Mouse (Mus musculus) kidney, adult 2 months (tissue): ENCODE data around the gene Muc13. TPM values are rescaled to one million over a fixed set of nuclear protein-coding genes. Genes with fewer than 3 reads are reported as not detected.

Experiments
- DNase-seq: peaks from one replicate; pipeline ENCODE4 v3.0.0; 2021
- H3K27ac ChIP-seq: fragments of 200-500 bp; 2 replicates; pipeline ENCODE4 v1.5.1; 2012; ENCODE audit warnings: low read depth, low read length, control low read depth, inconsistent platforms; ENCODE audit not compliant: insufficient read depth
- H3K27me3 ChIP-seq: fragments of 200-500 bp; replicated peaks from 2 replicates; pipeline ENCODE4 v1.6.1; 2012; ENCODE audit warnings: mild to moderate bottlenecking, moderate library complexity, low read length, inconsistent platforms; ENCODE audit not compliant: control insufficient read depth, insufficient read depth
- H3K36me3 ChIP-seq: fragments of 200-500 bp; 2 replicates; pipeline ENCODE4 v1.6.1; 2012; ENCODE audit warnings: mild to moderate bottlenecking, moderate library complexity, low read length, inconsistent platforms; ENCODE audit not compliant: control insufficient read depth, insufficient read depth
- H3K4me1 ChIP-seq: fragments of 200-500 bp; 2 replicates; pipeline ENCODE4 v1.6.1; 2011; ENCODE audit warnings: low read length; ENCODE audit not compliant: control insufficient read depth, insufficient read depth
- H3K4me3 ChIP-seq: fragments of 200-500 bp; 2 replicates; pipeline ENCODE4 v1.5.1; 2011; ENCODE audit warnings: mild to moderate bottlenecking, low read depth, low read length, control low read depth; ENCODE audit not compliant: insufficient read depth
- CTCF ChIP-seq: fragments of 200-500 bp; conservative IDR thresholded peaks from 2 replicates; pipeline ENCODE4 v1.5.1; 2011; ENCODE audit warnings: low read depth, mild to moderate bottlenecking, control low read depth, low read length, moderate library complexity, mixed read lengths; ENCODE audit not compliant: insufficient read depth, insufficient read length
- POLR2A ChIP-seq: fragments of 200-500 bp; IDR thresholded peaks from one replicate; pipeline ENCODE4 v1.6.1; 2011; ENCODE audit warnings: low read depth, low read length, control low read depth
- WGBS: fragments of 180-500 bp; shearing (Covaris S2); methylation state at CpG from one replicate; pipeline ENCODE4 v1.1.7; 2018; 5-methylcytosine and 5-hydroxymethylcytosine counted together
- polyA plus RNA-seq: library from polyadenylated mRNA; depleted of rRNA; stranded (reverse); fragments of >200 nt; gene quantifications from 2 replicates; pipeline ENCODE4 v1.2.3, GENCODE M21; 2012

Gene Muc13
- polyA plus RNA-seq, 1 experiment = 0.11 TPM

- H3K27ac ChIP-seq = no peak overlapping the region
- TF ChIP-seq CTCF (no peak), POLR2A (no peak)
- DNase-seq = no peak
- 85% methylated on average over 5 of the region's 5 CpGs for WGBS
- no peaks in the 10 kb centered on the region for H3K4me1 ChIP-seq
- H3K4me3 ChIP-seq = no peak overlapping the region
- H3K36me3 ChIP-seq = no peaks in the 10 kb centered on the region
- H3K27me3 ChIP-seq = no peaks in the 10 kb centered on the region
Observed at GRCm38 (mm10) chr16:33760542-33760941, 33.3 kb upstream of the Muc13 start.

- peak; percentile 24 for DNase-seq
- Histone ChIP-seq H3K27me3 (no peaks in the 10 kb centered on the region), H3K27ac (no peak overlapping the region), H3K4me1 (no peaks in the 10 kb centered on the region), H3K4me3 (no peak overlapping the region), H3K36me3 (no peaks in the 10 kb centered on the region)
- 71% methylated on average over 11 of the region's 11 CpGs for WGBS
- no peak for TF ChIP-seq POLR2A
- no peak for TF ChIP-seq CTCF
Observed at GRCm38 (mm10) chr16:33760996-33761395, 32.8 kb upstream of the Muc13 start.

GRCm38 (mm10) chr16:33764501-33765193, 29.2 kb upstream of the Muc13 start:
- Histone ChIP-seq H3K27ac (no peak overlapping the region), H3K27me3 (no peaks in the 10 kb centered on the region), H3K4me1 (no peaks in the 10 kb centered on the region), H3K36me3 (no peaks in the 10 kb centered on the region), H3K4me3 (no peak overlapping the region)
- WGBS = 50% methylated on average over 12 of the region's 12 CpGs
- TF ChIP-seq CTCF (no peak), POLR2A (no peak)
- DNase-seq = no peak

- H3K4me1 ChIP-seq = no peaks in the 10 kb centered on the region
- H3K4me3 ChIP-seq = no peak overlapping the region
- H3K36me3 ChIP-seq = no peaks in the 10 kb centered on the region
- no peak for TF ChIP-seq CTCF
- no peak for TF ChIP-seq POLR2A
- H3K27me3 ChIP-seq = no peaks in the 10 kb centered on the region
- DNase-seq = no peak
- 99% methylated on average over 2 of the region's 2 CpGs for WGBS
- no peak overlapping the region for H3K27ac ChIP-seq
Observed at GRCm38 (mm10) chr16:33765477-33765876, 28.4 kb upstream of the Muc13 start.

- Histone ChIP-seq H3K4me3 (no peak overlapping the region), H3K4me1 (no peaks in the 10 kb centered on the region), H3K27me3 (no peaks in the 10 kb centered on the region), H3K27ac (no peak overlapping the region), H3K36me3 (no peaks in the 10 kb centered on the region)
- WGBS = 77% methylated on average over 12 of the region's 12 CpGs
- TF ChIP-seq CTCF (no peak), POLR2A (no peak)
- no peak for DNase-seq
Observed at GRCm38 (mm10) chr16:33766309-33766708, 27.5 kb upstream of the Muc13 start.

GRCm38 (mm10) chr16:33766757-33767156, 27.1 kb upstream of the Muc13 start:
- no peaks in the 10 kb centered on the region for H3K27me3 ChIP-seq
- no peaks in the 10 kb centered on the region for H3K4me1 ChIP-seq
- no peaks in the 10 kb centered on the region for H3K36me3 ChIP-seq
- WGBS = 77% methylated on average over 15 of the region's 15 CpGs
- no peak overlapping the region for H3K27ac ChIP-seq
- TF ChIP-seq CTCF (no peak), POLR2A (no peak)
- no peak for DNase-seq
- H3K4me3 ChIP-seq = no peak overlapping the region

GRCm38 (mm10) chr16:33768491-33769278, 25.2 kb upstream of the Muc13 start:
- TF ChIP-seq CTCF = no peak
- no peak for DNase-seq
- no peak overlapping the region for H3K27ac ChIP-seq
- H3K4me3 ChIP-seq = no peak overlapping the region
- no peaks in the 10 kb centered on the region for H3K36me3 ChIP-seq
- no peaks in the 10 kb centered on the region for H3K4me1 ChIP-seq
- WGBS = 95% methylated on average over 3 of the region's 3 CpGs
- H3K27me3 ChIP-seq = no peaks in the 10 kb centered on the region
